Mouse (Mus musculus): Measurements from ENCODE around the gene Itm2b. TPM values are rescaled to one million over a fixed set of nuclear protein-coding genes. Genes with fewer than 3 reads are reported as not detected.

Itm2b gene
- polyA plus RNA-seq (2017; shearing (Covaris generic)), result 1,814 TPM

DNA sequence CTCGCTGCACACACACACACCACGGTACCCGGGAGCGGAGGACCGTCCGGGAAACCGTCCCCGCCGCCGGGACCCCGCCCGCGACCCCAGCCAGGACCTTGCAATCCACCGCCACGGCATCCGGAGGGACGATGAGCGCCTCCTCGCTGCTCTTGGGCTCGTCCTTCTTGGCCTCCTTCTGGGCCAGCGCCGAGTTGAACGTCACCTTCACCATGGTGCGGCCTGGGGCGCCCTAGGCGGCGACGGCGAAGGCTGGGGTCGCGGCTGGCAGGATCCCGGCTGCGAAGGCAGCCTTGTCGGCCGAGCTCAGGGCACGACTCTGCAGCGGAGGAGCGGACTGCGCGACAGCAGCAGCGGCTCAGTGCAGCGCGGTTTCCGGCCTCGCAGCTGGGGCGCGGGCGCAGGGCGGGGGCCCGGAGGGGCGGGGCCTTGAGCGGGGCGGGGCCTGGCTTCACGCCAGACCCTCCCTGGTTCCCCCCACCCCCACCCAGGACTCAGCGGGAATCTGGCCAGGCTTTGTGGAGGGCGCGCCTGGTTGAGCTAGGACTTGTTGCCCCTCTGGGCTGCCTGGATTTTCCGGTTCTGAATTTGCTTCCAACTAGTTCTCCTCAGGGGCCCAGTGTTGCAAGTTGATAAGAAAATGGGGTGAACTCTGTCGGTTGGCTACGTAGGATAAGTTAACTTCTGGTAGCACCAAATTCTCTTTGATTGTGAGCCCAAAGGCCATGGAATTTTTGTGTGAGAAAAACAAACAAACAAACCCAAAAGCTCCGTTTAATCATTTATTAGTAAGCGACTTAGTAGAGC, at the start of gene Itm2b:
Gene Itm2b (minus strand): TSS at position 377 of the 807 bp plus-strand sequence.

DNA sequence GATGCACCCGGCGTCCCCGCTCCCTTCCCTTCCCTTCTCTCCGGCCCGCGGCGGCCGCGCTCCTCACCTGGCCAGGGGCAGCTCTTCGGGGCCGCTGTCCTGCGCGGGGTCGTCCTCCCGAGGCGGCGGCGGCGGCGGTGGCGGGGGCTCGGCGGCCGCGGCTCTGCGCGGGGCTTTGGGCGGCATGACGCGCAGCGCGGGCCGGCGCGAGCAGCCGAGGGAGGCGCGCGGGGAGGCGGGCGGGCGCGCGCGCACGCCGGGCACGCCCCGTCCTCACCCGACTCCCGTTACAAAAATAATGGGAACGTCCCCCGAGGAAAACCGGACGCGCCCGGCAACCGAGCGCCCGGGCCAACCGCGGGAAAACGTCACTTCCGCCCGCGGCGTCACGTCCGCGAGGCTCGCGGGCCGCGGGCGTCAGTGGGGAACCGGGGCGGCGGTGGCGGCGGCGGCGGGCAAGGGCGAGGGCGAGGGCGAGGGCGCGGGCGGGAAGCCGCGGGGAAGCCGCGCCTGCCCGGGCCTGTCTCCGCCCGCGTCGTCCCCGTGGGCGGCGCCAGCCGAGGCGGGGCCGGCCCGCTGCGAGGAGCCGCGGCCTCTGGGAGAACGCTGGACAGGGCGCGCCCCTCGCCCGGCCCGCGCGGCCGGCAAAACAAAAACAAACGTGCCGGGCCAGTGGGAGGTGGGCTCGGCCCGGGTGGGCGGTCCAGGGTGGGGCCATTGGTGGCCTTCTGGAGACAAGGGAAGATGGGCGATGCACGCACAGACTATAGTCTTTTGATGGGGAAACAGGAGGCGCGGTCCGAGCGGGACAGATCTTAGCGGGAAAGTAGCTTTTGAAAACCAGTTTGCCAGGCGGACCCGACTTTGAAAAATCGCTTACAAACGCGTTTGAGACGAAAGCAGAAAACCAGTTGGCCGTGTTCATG, 59.4 kb downstream of the Itm2b start, which contains the start of gene Rb1:
Gene Rb1 (minus strand): TSS at position 367 of the 926 bp plus-strand sequence.

Other genes starting within 250 kb of the Itm2b start
- 22.4 TPM for gene Lpar6, start 147.4 kb downstream of the Itm2b start, polyA plus RNA-seq (2017; shearing (Covaris generic))
- 110 TPM for gene Rb1, start 59.5 kb downstream of the Itm2b start, polyA plus RNA-seq (2017; shearing (Covaris generic))
- gene Med4, start 124.7 kb upstream of the Itm2b start, polyA plus RNA-seq (2017; shearing (Covaris generic)), result 67.9 TPM
- gene Sucla2, start 140.0 kb upstream of the Itm2b start, polyA plus RNA-seq (2017; shearing (Covaris generic)), result 73.7 TPM
- 4.8 TPM for gene Nudt15, start 163.0 kb upstream of the Itm2b start, polyA plus RNA-seq (2017; shearing (Covaris generic))

All from CD4-positive, CD25-positive, alpha-beta regulatory T cell (primary cell).